In genomic region chr7:127090154-127091113, GRCm38 (mm10) we compare ENCODE assay signal across 8 mouse cellular contexts. TPM values are rescaled to one million over a fixed set of nuclear protein-coding genes. Genes with fewer than 3 reads are reported as not detected.
DNase-seq lines count a peak whose midpoint lies in the region; ATAC-seq and TF ChIP-seq lines count a peak whose summit lies in the region.

No protein-coding gene starts in this region.

- no peaks in the 10 kb centered on the region for H3K9me3 ChIP-seq in heart, embryonic 16.5 days (replicated peaks; ENCODE audit: control insufficient read depth, low read length)
- no peaks in the 10 kb centered on the region for H3K9me3 ChIP-seq in liver, embryonic 14.5 days (ENCODE audit: control insufficient read depth, low read length)

- H3K4me2 ChIP-seq in heart, embryonic 16.5 days (ENCODE audit: low read depth, low read length), result peak overlapping the region; percentile 23; the same call in 1 of the 2 replicates
- peak overlapping the region; percentile 59 for H3K4me2 ChIP-seq in liver, embryonic 14.5 days (ENCODE audit: low read depth)

- peak overlapping the region; percentile 24 for H3K4me3 ChIP-seq in heart, embryonic 16.5 days (ENCODE audit: low read length)
- no peak overlapping the region; the same call in 1 of the 2 replicates for H3K4me3 ChIP-seq in cortical plate, adult 2 months (ENCODE audit: insufficient read depth, low read length)
- H3K4me3 ChIP-seq in liver, embryonic 14.5 days (ENCODE audit: insufficient read depth in 1 of 2, low read depth in 2 of 2, low read length in 2 of 2), result peak overlapping the region; percentile 57 to 74

- WGBS in heart, embryonic 16.5 days, result 79% methylated on average over 20 of the region's 20 CpGs
- WGBS in liver, embryonic 14.5 days (ENCODE audit: insufficient replicate concordance), result 35% methylated on average over 20 of the region's 20 CpGs

- intact Hi-C loops in heart, postnatal 36 days (cut with DNase I), result no loop called here

- H3K27me3 ChIP-seq in heart, embryonic 16.5 days (ENCODE audit: control insufficient read depth, insufficient read depth, low read length), result no peaks in the 10 kb centered on the region
- no peaks in the 10 kb centered on the region for H3K27me3 ChIP-seq in liver, embryonic 14.5 days (ENCODE audit: control insufficient read depth, insufficient read depth, low read length)

- H3K36me3 ChIP-seq in heart, embryonic 16.5 days (ENCODE audit: control insufficient read depth, insufficient read depth), result no peaks in the 10 kb centered on the region
- H3K36me3 ChIP-seq in liver, embryonic 14.5 days (replicated peaks; ENCODE audit: control insufficient read depth, insufficient read depth, low read depth), result no peaks in the 10 kb centered on the region; the same call in 1 of the 2 replicates

- no peak for ATAC-seq in heart, embryonic 16.5 days (replicated peaks; ENCODE audit: extremely low read depth, insufficient read depth, low FRiP score)
- ATAC-seq in liver, embryonic 14.5 days (ENCODE audit: insufficient read depth), result peak; percentile 12

- no peak for TF ChIP-seq EP300 in liver, embryonic 14.5 days (IDR thresholded peaks at IDR 0.05; ENCODE audit: low read depth)

- peak overlapping the region; percentile 63; the same call in 1 of the 2 replicates for H3K27ac ChIP-seq in heart, embryonic 16.5 days (ENCODE audit: low read length)
- peak overlapping the region; percentile 54; the same call in 1 of the 2 replicates for H3K27ac ChIP-seq in cortical plate, adult 2 months (ENCODE audit: insufficient read depth, low read length)
- peak overlapping the region; percentile 21 for H3K27ac ChIP-seq in liver, embryonic 14.5 days

- no peak for TF ChIP-seq CTCF in cortical plate, adult 2 months (IDR thresholded peaks at IDR 0.05; ENCODE audit: extremely low read depth, insufficient read depth, low read length)
- TF ChIP-seq CTCF in liver, embryonic 14.5 days (IDR thresholded peaks at IDR 0.05; ENCODE audit: low read depth), result peak; percentile 4; the same call in 1 of the 2 replicates

- H3K9ac ChIP-seq in heart, embryonic 16.5 days (ENCODE audit: low read length), result peak overlapping the region; percentile 43; the same call in 1 of the 2 replicates
- H3K9ac ChIP-seq in liver, embryonic 14.5 days (replicated peaks), result peak overlapping the region; percentile 76

- no peak for TF ChIP-seq POLR2A in cortical plate, adult 2 months (IDR thresholded peaks at IDR 0.05; ENCODE audit: extremely low read depth, insufficient read depth, low read length)

- peaks cover 6% of the 10 kb centered on the region for H3K4me1 ChIP-seq in heart, embryonic 16.5 days (ENCODE audit: control insufficient read depth, insufficient read depth, low read length)
- H3K4me1 ChIP-seq in cortical plate, adult 2 months (ENCODE audit: control insufficient read depth, insufficient read depth, low read length), result no peaks in the 10 kb centered on the region
- H3K4me1 ChIP-seq in liver, embryonic 14.5 days (replicated peaks; ENCODE audit: control insufficient read depth in 2 of 2, insufficient read depth in 2 of 2, low read length in 1 of 2), result peaks cover 17 to 41% of the 10 kb centered on the region in 2 experiments

- DNase-seq in heart, postnatal 36 days, result no peak
- peak; percentile 73 for DNase-seq in CD4-positive helper T cell, adult 2 months (ENCODE audit: low read depth, low spot score)
- no peak for DNase-seq in liver, embryonic 14.5 days (ENCODE audit: low read depth in 3 of 3, low spot score in 3 of 3)
- no peak for DNase-seq in urinary bladder, postnatal 4 days (ENCODE audit: low spot score in 2 of 2)
- DNase-seq in gastrocnemius, postnatal 10 days, result no peak
- no peak for DNase-seq in right cerebral cortex, postnatal 14 days

RNA-seq across cellular contexts. Expression of gene AI467606, which starts 0.7 kb away (rescaled TPM):
- 4.9 and 8.4 TPM in 2 replicates for polyA plus RNA-seq in heart, embryonic 16.5 days (2015; fragmentation: Nextera tagmentation; extraction: Ambion mirVana)
- 1 to 10 TPM; 1.6 to 1.9 TPM for total RNA-seq in heart, postnatal 36 days (2021)
- polyA plus RNA-seq in cortical plate, adult 2 months (2012; rRNA removed), result 2.6 and 2.8 TPM in 2 replicates
- polyA plus RNA-seq in liver, embryonic 14.5 days (2012; rRNA removed), result 5.3 and 6.4 TPM in 2 replicates
- 7.6 and 8.5 TPM in 2 replicates for polyA plus RNA-seq in liver, embryonic 14.5 days (2014; fragmentation: Nextera tagmentation; extraction: Ambion mirVana)
- 1 to 10 TPM in 1 of 2 experiments, under 1 TPM in 1; 0.59 to 2.1 TPM for total RNA-seq in gastrocnemius, postnatal 10 days (2021)

RNA-seq across cellular contexts. Expression of gene Zg16, which starts 3.3 kb away (rescaled TPM):
- polyA plus RNA-seq in heart, embryonic 16.5 days (2015; fragmentation: Nextera tagmentation; extraction: Ambion mirVana), result 18.3 TPM in 1 of 2 replicates, not detected in the other
- not detected for total RNA-seq in heart, postnatal 36 days (2021)
- 0.31 TPM in 1 of 2 replicates, not detected in the other for polyA plus RNA-seq in cortical plate, adult 2 months (2012; rRNA removed)
- 0.08 and 0.11 TPM in 2 replicates for polyA plus RNA-seq in liver, embryonic 14.5 days (2012; rRNA removed)
- polyA plus RNA-seq in liver, embryonic 14.5 days (2014; fragmentation: Nextera tagmentation; extraction: Ambion mirVana), result not detected in 2 replicates
- not detected for total RNA-seq in gastrocnemius, postnatal 10 days (2021)

RNA-seq across cellular contexts. Expression of gene Qprt, which starts 31.6 kb away (rescaled TPM):
- polyA plus RNA-seq in heart, embryonic 16.5 days (2015; fragmentation: Nextera tagmentation; extraction: Ambion mirVana), result 2.1 and 2.6 TPM in 2 replicates
- not detected for total RNA-seq in heart, postnatal 36 days (2021)
- 0.74 and 0.77 TPM in 2 replicates for polyA plus RNA-seq in cortical plate, adult 2 months (2012; rRNA removed)
- polyA plus RNA-seq in liver, embryonic 14.5 days (2012; rRNA removed), result 35.6 and 35.9 TPM in 2 replicates
- polyA plus RNA-seq in liver, embryonic 14.5 days (2014; fragmentation: Nextera tagmentation; extraction: Ambion mirVana), result 48.6 and 49.2 TPM in 2 replicates
- 1 to 10 TPM; 1.9 to 2.3 TPM for total RNA-seq in gastrocnemius, postnatal 10 days (2021)

RNA-seq across cellular contexts. Expression of gene Spn, which starts 47.2 kb away (rescaled TPM):
- polyA plus RNA-seq in heart, embryonic 16.5 days (2015; fragmentation: Nextera tagmentation; extraction: Ambion mirVana), result 1.2 and 2.6 TPM in 2 replicates
- under 1 TPM; 0.76 to 0.92 TPM for total RNA-seq in heart, postnatal 36 days (2021)
- 0.15 and 0.19 TPM in 2 replicates for polyA plus RNA-seq in cortical plate, adult 2 months (2012; rRNA removed)
- 8.0 and 10.8 TPM in 2 replicates for polyA plus RNA-seq in liver, embryonic 14.5 days (2012; rRNA removed)
- 7.9 and 8.0 TPM in 2 replicates for polyA plus RNA-seq in liver, embryonic 14.5 days (2014; fragmentation: Nextera tagmentation; extraction: Ambion mirVana)
- under 1 TPM; 0.16 to 0.86 TPM for total RNA-seq in gastrocnemius, postnatal 10 days (2021)

RNA-seq across cellular contexts. Expression of gene Kif22, which starts 48.2 kb away (rescaled TPM):
- 80.4 and 81.6 TPM in 2 replicates for polyA plus RNA-seq in heart, embryonic 16.5 days (2015; fragmentation: Nextera tagmentation; extraction: Ambion mirVana)
- total RNA-seq in heart, postnatal 36 days (2021), result 1 to 10 TPM; 1.0 to 2.6 TPM
- 8.6 and 10.1 TPM in 2 replicates for polyA plus RNA-seq in cortical plate, adult 2 months (2012; rRNA removed)
- 43.8 and 60.1 TPM in 2 replicates for polyA plus RNA-seq in liver, embryonic 14.5 days (2012; rRNA removed)
- 101 and 112 TPM in 2 replicates for polyA plus RNA-seq in liver, embryonic 14.5 days (2014; fragmentation: Nextera tagmentation; extraction: Ambion mirVana)
- total RNA-seq in gastrocnemius, postnatal 10 days (2021), result 10 to 100 TPM; 10.8 to 12.5 TPM

Comparison
In these comparisons a context has a peak if more than half of its experiments do, and no peak if none do; other contexts are left out.
1. RNA of gene Qprt, which starts 31.6 kb away (polyA plus RNA-seq): 35.6 to 49.2 TPM in liver, embryonic 14.5 days; 2.1 to 2.6 TPM in heart, embryonic 16.5 days and 0.74 to 0.77 TPM in cortical plate, adult 2 months; every median in the first group is over 10 times any median in the second.
2. Peak in every context shown above with its lines, with median percentiles within 50 percentile points of each other: H3K27ac ChIP-seq.